Mouse (Mus musculus): ENCODE measurements at regions not wholly inside any gene's neighbourhood (a gene's known extent, or its start where the extent isn't known, plus 50 kb on each side); places are given as distances from the start of the nearest gene placed in this dataset.

DNA sequence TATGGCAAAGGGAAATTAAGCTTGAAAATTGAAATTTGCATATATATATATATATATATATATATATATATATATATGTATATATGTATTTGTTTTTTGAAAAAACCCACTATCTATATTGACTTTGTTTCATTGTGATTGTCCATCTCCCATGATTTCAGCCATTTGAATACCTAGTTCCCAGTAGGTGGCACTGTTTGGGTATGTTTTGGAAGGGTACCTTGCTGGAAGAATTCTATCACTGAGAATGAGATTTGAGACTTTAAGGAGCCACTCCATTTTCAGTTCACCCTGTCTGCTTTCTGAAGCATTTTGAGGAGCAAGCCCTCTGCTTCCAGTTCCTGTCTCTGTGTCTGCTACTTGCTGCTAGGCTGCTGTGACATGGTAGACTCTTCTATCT lies 72.8 kb upstream of the Ugt8a start:
- Histone ChIP-seq H3K27ac (ENCODE audit: poor library complexity, severe bottlenecking) (no peak overlapping the region), H3K4me1 (replicated peaks) (no peaks in the 10 kb centered on the region), H3K27me3 (replicated peaks) (no peaks in the 10 kb centered on the region), H3K9me3 (replicated peaks) (no peaks in the 10 kb centered on the region), H3K36me3 (no peaks in the 10 kb centered on the region), H3K4me3 (no peak overlapping the region), H3K9ac (no peak overlapping the region), H3K4me2 (no peak overlapping the region)
- ATAC-seq (ENCODE audit: insufficient number of reproducible peaks, low FRiP score): no peak

DNA sequence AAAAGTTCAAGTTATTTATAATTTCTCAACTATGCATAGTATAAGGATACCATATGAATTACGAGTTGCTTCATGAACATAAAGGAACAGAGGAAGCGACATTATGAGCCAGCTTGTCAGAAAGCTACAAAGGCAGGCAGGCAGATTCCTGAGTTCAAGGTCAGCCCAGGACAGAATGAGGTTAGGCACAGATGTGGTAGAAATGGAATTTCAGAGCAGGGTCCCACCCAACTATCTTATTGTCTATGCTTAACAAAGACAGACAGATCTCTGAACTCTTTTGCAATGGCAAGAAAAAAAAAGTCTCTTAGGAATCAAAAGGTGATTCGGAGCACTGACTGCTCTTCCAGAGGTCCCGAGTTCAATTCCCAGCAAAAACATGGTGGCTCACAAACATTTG lies 77.7 kb upstream of the Ugt8a start:
- Histone ChIP-seq H3K27ac (ENCODE audit: poor library complexity, severe bottlenecking) (no peak overlapping the region), H3K4me2 (no peak overlapping the region), H3K4me3 (no peak overlapping the region), H3K27me3 (replicated peaks) (no peaks in the 10 kb centered on the region), H3K36me3 (no peaks in the 10 kb centered on the region), H3K9ac (no peak overlapping the region), H3K9me3 (replicated peaks) (no peaks in the 10 kb centered on the region), H3K4me1 (replicated peaks) (no peaks in the 10 kb centered on the region)
- 88% methylated on average over 4 of the region's 4 CpGs for WGBS
- ATAC-seq (ENCODE audit: insufficient number of reproducible peaks, low FRiP score): no peak

DNA sequence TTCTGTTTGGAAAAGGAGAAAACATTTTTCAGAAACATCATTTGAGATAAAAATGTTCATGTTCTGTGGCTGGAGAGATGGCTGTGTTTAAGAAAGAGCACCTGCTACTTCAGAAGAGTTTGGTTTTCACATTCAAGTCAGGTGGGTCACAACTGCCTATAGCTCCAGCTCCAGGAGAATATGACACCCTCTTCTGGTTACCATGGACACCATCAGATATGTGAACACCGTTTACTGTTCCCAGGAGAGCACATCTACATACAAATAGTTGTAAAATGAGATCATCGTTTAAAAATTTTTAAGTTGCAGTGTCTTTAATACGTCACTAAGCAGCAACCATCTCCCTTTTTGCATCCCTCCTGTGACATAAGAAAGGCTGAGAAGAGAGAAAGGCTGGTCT lies 105.9 kb upstream of the Ugt8a start:
- H3K9me3 ChIP-seq (replicated peaks): no peaks in the 10 kb centered on the region
- no peaks in the 10 kb centered on the region for H3K4me1 ChIP-seq (replicated peaks)
- H3K9ac ChIP-seq: no peak overlapping the region
- WGBS: 17% methylated on average over 3 of the region's 3 CpGs
- no peak overlapping the region for H3K4me2 ChIP-seq
- no peak overlapping the region for H3K27ac ChIP-seq (ENCODE audit: poor library complexity, severe bottlenecking)
- H3K27me3 ChIP-seq (replicated peaks): no peaks in the 10 kb centered on the region
- no peak for ATAC-seq (ENCODE audit: insufficient number of reproducible peaks, low FRiP score)
- H3K4me3 ChIP-seq: no peak overlapping the region
- H3K36me3 ChIP-seq: no peaks in the 10 kb centered on the region

DNA sequence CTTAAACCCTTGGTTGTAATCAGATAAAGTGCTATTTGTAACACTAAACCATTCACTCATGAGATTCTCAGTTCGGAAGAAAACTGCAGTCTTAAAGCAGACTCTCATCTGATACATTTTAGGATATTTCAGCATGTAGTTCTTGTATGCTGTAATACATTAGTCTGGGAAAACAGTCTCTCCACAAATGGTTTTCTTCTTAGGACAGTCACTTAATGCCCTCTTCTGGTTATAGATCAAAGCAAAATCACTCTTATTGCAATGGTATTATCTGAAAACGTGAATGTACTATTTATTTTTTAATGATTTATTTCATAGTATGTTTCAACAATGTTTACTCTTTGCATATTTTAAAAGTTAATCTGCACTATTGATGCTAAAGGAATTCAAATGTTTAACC lies 106.4 kb upstream of the Ugt8a start:
- Histone ChIP-seq H3K27me3 (replicated peaks) (no peaks in the 10 kb centered on the region), H3K4me3 (no peak overlapping the region), H3K4me2 (no peak overlapping the region), H3K9ac (no peak overlapping the region), H3K27ac (ENCODE audit: poor library complexity, severe bottlenecking) (no peak overlapping the region), H3K36me3 (no peaks in the 10 kb centered on the region), H3K9me3 (replicated peaks) (no peaks in the 10 kb centered on the region), H3K4me1 (replicated peaks) (no peaks in the 10 kb centered on the region)
- 44% methylated on average over 2 of the region's 2 CpGs for WGBS
- ATAC-seq (ENCODE audit: insufficient number of reproducible peaks, low FRiP score): no peak

DNA sequence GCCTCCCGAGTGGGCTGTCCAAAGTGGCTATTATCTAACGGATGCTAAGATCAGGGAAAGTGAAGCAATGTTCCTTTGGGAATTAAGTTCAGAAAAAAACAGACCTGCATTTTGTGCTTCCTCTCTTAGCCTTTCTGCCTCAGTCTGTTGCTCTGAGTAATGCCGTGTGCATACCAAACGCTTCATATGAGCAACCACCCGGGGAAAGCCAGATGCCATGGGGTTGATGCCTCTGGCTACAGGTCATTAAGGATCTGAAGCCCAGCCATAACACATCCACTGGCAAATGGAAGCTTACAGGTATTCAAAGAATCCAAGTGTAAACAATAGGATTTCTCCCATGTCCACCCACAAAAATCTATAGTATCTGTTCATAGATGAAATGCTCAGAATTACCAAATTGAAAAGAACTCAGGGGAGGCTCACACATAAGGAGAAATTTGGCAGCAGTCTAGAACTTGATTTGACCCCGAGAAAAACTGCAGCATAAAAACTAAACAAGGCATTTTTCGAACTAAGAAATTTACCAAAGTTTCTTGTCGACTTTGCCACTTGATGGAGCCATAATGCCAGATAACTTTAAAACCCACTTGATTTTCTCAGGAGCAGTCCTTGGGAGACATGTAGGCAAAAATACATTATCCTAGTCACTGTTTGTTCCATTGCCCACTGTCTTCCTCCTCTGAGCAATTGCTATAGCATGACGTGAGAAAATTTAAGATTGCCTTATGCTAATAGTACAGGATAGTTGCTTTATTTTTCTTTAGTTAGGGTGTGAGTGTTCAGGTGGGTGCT lies 107.8 kb upstream of the Ugt8a start:
- H3K4me1 ChIP-seq (replicated peaks): no peaks in the 10 kb centered on the region
- H3K4me3 ChIP-seq: no peak overlapping the region
- WGBS: 55% methylated on average over 9 of the region's 9 CpGs
- H3K9ac ChIP-seq: no peak overlapping the region
- H3K9me3 ChIP-seq (replicated peaks): no peaks in the 10 kb centered on the region
- ATAC-seq (ENCODE audit: insufficient number of reproducible peaks, low FRiP score): no peak
- no peak overlapping the region for H3K4me2 ChIP-seq
- H3K27me3 ChIP-seq (replicated peaks): no peaks in the 10 kb centered on the region
- no peaks in the 10 kb centered on the region for H3K36me3 ChIP-seq
- H3K27ac ChIP-seq (ENCODE audit: poor library complexity, severe bottlenecking): no peak overlapping the region

DNA sequence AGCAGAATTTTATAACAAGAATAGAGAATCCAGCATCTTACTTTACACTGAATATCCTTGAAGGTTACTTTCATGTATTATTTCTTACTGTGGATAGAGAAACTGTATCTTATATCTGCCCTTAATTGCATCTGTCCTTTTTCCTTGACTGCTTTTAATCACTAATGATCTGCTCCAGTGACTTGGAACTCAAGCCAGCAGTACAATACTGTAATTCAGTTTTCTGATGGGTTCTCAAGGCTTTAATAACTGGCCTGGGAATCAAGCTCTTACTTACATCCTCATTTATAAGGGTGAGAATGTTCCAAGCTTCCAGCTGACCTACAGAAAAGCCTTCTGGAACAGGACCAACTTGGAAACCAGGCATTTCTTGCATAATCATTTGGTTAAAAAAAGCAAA lies 120.2 kb upstream of the Ugt8a start:
- no peaks in the 10 kb centered on the region for H3K4me1 ChIP-seq (replicated peaks)
- ATAC-seq (ENCODE audit: insufficient number of reproducible peaks, low FRiP score): no peak
- no peaks in the 10 kb centered on the region for H3K27me3 ChIP-seq (replicated peaks)
- no peak overlapping the region for H3K4me2 ChIP-seq
- H3K27ac ChIP-seq (ENCODE audit: poor library complexity, severe bottlenecking): no peak overlapping the region
- no peak overlapping the region for H3K4me3 ChIP-seq
- H3K36me3 ChIP-seq: no peaks in the 10 kb centered on the region
- no peaks in the 10 kb centered on the region for H3K9me3 ChIP-seq (replicated peaks)
- no peak overlapping the region for H3K9ac ChIP-seq

DNA sequence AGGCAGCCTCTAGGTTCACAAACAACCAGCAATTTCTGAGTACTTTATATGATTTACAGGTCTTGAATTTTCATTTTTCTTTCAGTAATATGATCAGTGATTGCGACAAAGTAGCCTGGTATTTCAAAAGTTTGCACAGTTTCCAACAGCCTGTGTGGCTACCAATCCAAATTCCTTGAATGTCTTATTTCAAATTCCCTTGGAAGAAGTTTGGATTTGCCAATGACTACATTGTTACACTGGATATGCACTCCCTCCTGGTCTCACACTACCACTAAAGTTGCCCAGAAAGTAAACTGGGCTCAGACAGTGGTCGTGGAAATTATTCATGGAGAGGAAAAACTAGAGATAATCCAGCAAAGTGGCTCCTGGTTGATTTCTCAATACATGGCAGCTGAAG lies 166.7 kb upstream of the Ugt8a start:
- WGBS: 69% methylated on average over 2 of the region's 2 CpGs
- Histone ChIP-seq H3K9me3 (replicated peaks) (no peaks in the 10 kb centered on the region), H3K27ac (ENCODE audit: poor library complexity, severe bottlenecking) (no peak overlapping the region), H3K4me3 (no peak overlapping the region), H3K4me1 (replicated peaks) (no peaks in the 10 kb centered on the region), H3K9ac (no peak overlapping the region), H3K4me2 (no peak overlapping the region), H3K27me3 (replicated peaks) (no peaks in the 10 kb centered on the region), H3K36me3 (no peaks in the 10 kb centered on the region)
- ATAC-seq (ENCODE audit: insufficient number of reproducible peaks, low FRiP score): no peak

DNA sequence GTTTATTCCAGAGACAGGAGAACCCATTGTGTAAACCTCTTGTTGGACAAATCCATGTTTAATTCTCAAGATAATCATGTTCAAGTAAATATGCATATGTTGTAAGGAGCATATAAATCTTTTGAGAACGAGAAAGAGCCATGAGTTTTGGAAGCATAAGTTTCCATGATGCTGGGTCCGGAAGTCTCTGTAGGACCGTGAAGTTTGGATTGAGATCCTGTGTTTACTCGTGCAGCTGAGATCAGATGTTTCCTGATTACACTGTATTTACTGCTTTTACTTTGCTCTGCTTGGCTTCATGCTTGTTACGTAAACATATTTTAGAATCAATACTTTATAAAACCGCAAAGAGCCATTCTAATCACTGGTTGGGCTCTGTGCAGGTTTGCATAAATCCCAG lies 171.0 kb upstream of the Ugt8a start:
- Histone ChIP-seq H3K9ac (no peak overlapping the region), H3K27ac (ENCODE audit: poor library complexity, severe bottlenecking) (no peak overlapping the region), H3K27me3 (replicated peaks) (no peaks in the 10 kb centered on the region), H3K4me3 (no peak overlapping the region), H3K9me3 (replicated peaks) (no peaks in the 10 kb centered on the region), H3K4me1 (replicated peaks) (no peaks in the 10 kb centered on the region), H3K36me3 (no peaks in the 10 kb centered on the region), H3K4me2 (no peak overlapping the region)
- no peak for ATAC-seq (ENCODE audit: insufficient number of reproducible peaks, low FRiP score)
- WGBS: 85% methylated on average over 6 of the region's 6 CpGs

DNA sequence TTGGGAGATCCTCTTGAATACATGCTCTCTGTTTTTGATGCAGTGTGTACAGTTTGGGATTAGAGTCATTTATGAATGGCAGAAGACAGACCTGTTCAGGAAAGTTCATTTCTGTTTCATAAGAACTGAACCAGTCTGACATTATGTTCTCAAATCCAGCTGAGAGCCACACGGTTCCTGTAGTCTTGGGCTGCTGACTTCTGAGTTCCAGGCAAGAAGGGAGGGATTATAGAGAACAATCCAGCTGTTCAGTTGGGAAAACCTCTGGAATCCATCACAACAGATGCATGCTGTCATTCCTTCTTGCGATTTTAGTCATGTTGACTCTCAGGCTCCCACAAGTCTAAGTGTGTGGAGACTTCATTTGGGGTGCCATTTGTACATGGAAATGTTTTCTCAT lies 179.4 kb upstream of the Ugt8a start:
- Histone ChIP-seq H3K4me1 (replicated peaks) (no peaks in the 10 kb centered on the region), H3K4me3 (no peak overlapping the region), H3K4me2 (no peak overlapping the region), H3K27me3 (replicated peaks) (no peaks in the 10 kb centered on the region), H3K9ac (no peak overlapping the region), H3K36me3 (no peaks in the 10 kb centered on the region), H3K9me3 (replicated peaks) (0 out of 2 replicates have a peak, but pooled peaks cover 4% of the 10 kb centered on the region), H3K27ac (ENCODE audit: poor library complexity, severe bottlenecking) (no peak overlapping the region)
- no peak for ATAC-seq (ENCODE audit: insufficient number of reproducible peaks, low FRiP score)
- 58% methylated on average over 2 of the region's 2 CpGs for WGBS

DNA sequence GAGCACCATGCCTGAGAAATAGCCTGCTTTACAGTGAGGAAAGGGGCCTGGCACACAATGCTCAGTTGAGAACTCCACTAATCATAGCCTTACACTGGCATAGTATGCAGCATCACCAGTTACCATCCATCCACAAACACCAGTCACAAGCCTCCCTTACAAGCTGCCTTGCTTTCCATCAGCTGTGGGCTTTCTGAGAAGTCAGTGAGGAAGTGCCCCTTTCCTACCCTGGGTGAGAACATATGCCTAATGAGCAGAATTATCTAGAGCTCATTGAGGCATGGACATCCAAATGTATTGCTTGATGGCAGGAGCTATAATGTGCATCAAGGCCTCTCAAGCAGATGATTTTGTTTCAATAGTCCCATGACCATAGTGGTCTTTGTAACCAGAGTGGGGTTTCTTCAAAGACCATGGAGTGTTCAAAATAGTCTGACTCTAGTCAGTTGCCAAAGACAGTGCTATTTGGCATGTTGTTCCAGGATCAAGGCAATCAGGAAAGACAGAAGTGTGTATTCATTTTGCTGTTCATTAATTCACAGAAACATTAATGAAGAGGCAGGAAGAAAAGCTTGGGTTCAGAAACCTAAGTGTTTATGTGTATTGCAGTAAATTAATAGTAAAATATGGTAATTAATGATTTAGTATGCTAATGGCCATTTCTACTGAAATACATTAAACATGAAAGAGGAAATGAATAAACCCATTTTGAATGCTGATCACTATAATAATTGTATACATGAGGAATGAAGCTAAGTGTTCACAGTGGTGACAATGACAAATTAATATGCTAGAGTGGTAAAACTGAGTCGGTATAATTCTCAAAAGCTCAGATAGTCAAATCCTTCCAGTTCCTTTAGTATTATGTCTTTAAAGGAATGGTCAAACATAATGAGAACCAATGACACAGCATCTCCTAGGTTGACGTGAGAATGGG lies 184.2 kb upstream of the Ugt8a start:
- Histone ChIP-seq H3K4me2 (no peak overlapping the region), H3K9ac (no peak overlapping the region), H3K4me3 (no peak overlapping the region), H3K27ac (ENCODE audit: poor library complexity, severe bottlenecking) (no peak overlapping the region), H3K36me3 (no peaks in the 10 kb centered on the region), H3K9me3 (replicated peaks) (no peaks in the 10 kb centered on the region), H3K4me1 (replicated peaks) (no peaks in the 10 kb centered on the region), H3K27me3 (replicated peaks) (no peaks in the 10 kb centered on the region)
- 67% methylated on average over 2 of the region's 2 CpGs for WGBS
- no peak for ATAC-seq (ENCODE audit: insufficient number of reproducible peaks, low FRiP score)

DNA sequence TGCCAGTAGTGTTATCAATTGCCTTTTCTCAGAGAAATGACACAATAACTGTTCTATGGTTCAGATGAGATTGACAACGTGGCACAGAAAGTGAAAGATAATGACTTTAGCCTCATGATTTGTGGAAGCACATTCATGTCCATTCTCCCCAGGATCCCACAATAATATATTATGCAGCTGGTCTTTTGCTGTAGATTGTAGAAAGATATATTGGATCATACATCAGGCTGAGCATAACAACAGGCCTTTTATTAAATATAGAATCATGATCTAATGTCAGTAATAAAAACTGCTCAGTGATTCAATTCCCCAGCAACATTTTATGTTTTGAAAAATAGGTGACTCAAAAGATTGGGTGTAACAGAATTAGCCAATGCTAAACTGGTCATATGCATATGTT lies 196.9 kb upstream of the Arsj start:
- Histone ChIP-seq H3K4me3 (no peak overlapping the region), H3K36me3 (no peaks in the 10 kb centered on the region), H3K4me2 (no peak overlapping the region), H3K4me1 (replicated peaks) (no peaks in the 10 kb centered on the region), H3K9ac (no peak overlapping the region), H3K27me3 (replicated peaks) (no peaks in the 10 kb centered on the region), H3K27ac (ENCODE audit: poor library complexity, severe bottlenecking) (no peak overlapping the region), H3K9me3 (replicated peaks) (no peaks in the 10 kb centered on the region)
- ATAC-seq (ENCODE audit: insufficient number of reproducible peaks, low FRiP score): no peak
- 62% methylated on average over 1 of the region's 1 CpGs for WGBS

Data from heart, embryonic 12.5 days (tissue).